Mouse (Mus musculus) intestine, postnatal 0 days (tissue): ENCODE data around the gene Gm29094. TPM values are rescaled to one million over a fixed set of nuclear protein-coding genes. Genes with fewer than 3 reads are reported as not detected.
"Not testable (repeated sequence)": the region's sequence is repeated elsewhere in the genome, so short reads cannot be mapped to it uniquely, and the experiment has no call there.

Experiments
- ATAC-seq: fragments of 200-750 bp; cut with Nextera tagmentation; 2 replicates; pipeline ENCODE4 v1.8.0; 2017; ENCODE audit warnings: mild to moderate bottlenecking, moderate TSS enrichment, moderate library complexity
- H3K27ac ChIP-seq: fragments of 300-500 bp; sonication (generic); 2 replicates; pipeline ENCODE4 v1.5.1; 2014; ENCODE audit warnings: mild to moderate bottlenecking, low read depth, low read length, moderate library complexity
- H3K27me3 ChIP-seq: fragments of 300-500 bp; sonication (generic); replicated peaks from 2 replicates; pipeline ENCODE4 v1.6.1; 2014; ENCODE audit warnings: low read length, mixed read lengths; ENCODE audit not compliant: control insufficient read depth, insufficient read depth
- H3K36me3 ChIP-seq: fragments of 300-500 bp; sonication (generic); 2 replicates; pipeline ENCODE4 v1.6.1; 2014; ENCODE audit warnings: mild to moderate bottlenecking, moderate library complexity; ENCODE audit not compliant: control insufficient read depth, insufficient read depth
- H3K4me1 ChIP-seq: fragments of 300-500 bp; sonication (generic); replicated peaks from 2 replicates; pipeline ENCODE4 v1.6.1; 2014; ENCODE audit warnings: antibody characterized with exemption, low read length, mixed read lengths; ENCODE audit not compliant: control insufficient read depth, insufficient read depth
- H3K4me2 ChIP-seq: fragments of 300-500 bp; sonication (generic); replicated peaks from 2 replicates; pipeline ENCODE4 v1.6.1; 2014; ENCODE audit warnings: low read depth, mild to moderate bottlenecking, moderate library complexity
- H3K4me3 ChIP-seq: fragments of 300-500 bp; sonication (generic); 2 replicates; pipeline ENCODE4 v1.5.1; 2014; ENCODE audit warnings: low read depth, low read length
- H3K9ac ChIP-seq: fragments of 300-500 bp; sonication (generic); 2 replicates; pipeline ENCODE4 v1.6.1; 2014; ENCODE audit warnings: mild to moderate bottlenecking, low read depth, low read length
- H3K9me3 ChIP-seq: fragments of 300-500 bp; sonication (generic); 2 replicates; pipeline ENCODE4 v1.6.1; 2016; ENCODE audit warnings: mixed run types; ENCODE audit not compliant: control insufficient read depth
- CTCF ChIP-seq: sonication (generic); IDR thresholded peaks from 2 replicates; pipeline ENCODE4 v1.5.1; 2016; ENCODE audit warnings: low read depth, mild to moderate bottlenecking, control low read depth, antibody characterized with exemption, moderate library complexity
- WGBS: fragments of 180-500 bp; shearing (Covaris S2); extraction: QIAGEN DNeasy Blood & Tissue Kit; methylation state at CpG from one replicate; pipeline ENCODE4 v1.1.7; 2014; 5-methylcytosine and 5-hydroxymethylcytosine counted together
- polyA plus RNA-seq: library from polyadenylated mRNA; unstranded; fragments of >200 nt; fragmentation: Nextera tagmentation; extraction: Ambion mirVana; gene quantifications from 2 replicates; pipeline ENCODE4 v1.2.1, GENCODE M21; 2015

Gm29094 gene
- polyA plus RNA-seq, 1 experiment from 2014 or later: 0.69 TPM

DNA sequence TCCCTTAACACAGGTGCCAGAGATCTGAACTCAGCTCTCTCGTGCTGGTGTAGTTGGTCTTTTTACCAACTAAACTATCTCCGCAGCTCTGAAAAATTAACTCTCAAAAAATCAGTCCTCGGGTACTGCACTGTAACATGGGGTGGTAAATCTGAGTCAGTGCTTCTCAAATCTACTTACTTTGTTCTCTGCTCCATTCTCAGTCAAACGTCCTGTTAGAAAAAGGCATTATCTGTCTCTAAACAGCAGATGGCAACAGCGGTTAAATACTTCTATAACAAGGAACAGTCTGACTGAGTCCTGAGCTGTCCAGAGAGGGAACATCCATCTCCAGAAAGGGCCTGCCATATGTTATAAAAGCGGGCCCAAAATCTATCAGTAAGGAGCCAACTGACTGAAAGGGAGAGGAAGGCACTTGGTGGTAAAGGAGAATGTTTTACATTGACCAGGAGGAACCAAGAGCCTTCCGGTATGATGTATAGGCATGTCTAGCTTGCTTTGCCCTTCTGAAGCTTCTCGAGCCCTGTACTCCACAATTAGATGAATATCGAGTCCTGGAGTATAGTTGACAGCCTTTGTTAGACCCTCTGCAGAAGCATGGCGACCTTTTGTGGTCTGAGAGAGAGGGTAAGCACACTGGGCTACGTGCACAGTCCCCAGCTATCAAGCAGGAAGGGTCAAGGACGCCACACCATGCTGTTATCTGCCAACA is 11.3 kb downstream of the Gm29094 start, which contains the start of gene Mthfs:
Mthfs (plus strand) TSS at position 324 of the 712 bp plus-strand sequence.
- WGBS: 21% methylated on average over 9 of the region's 12 CpGs

DNA sequence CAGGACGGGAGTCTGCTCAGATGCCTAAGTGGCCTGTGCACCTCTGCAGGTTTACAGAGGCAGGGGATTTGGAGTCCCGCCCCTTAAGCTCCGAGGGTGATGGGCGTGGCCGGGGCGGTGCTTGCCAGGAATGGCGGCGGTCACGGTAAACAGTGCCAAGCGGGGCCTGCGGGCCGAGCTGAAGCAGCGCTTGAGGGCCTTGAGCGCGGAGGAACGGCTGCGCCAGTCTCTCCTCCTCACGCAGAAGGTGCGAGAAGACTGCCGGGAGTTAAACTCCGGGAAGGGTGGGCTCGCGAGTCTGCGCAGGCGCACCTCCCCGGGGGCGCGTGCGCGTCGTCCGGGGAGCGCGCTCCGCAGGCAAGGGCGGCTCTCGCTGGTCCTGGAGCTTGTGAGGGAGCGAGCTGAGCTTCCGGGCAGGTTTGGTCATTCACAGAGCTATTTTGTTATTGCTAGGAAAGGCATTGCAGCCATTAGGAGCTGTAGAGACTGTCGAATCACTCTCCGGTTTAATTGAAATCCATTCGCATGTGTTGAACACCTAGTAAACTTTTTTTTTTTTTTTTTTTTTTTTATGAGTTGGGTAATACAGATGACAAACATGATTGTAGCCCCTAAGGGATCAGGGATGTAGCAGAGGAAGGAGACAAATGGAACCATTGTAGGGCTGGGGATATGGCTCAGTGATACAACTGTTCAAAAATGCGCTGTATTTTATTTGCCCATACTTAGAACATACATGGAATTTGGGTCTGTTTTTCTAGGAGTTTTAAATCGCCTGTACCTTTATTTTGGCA is 12.1 kb downstream of the Gm29094 start:
- H3K27ac ChIP-seq: not testable (repeated sequence)

More for the DNA sequence above, 11.3 kb downstream of the Gm29094 start, which contains the start of gene Mthfs:
- not testable (repeated sequence) for H3K9me3 ChIP-seq, H3K36me3 ChIP-seq, H3K9ac ChIP-seq, H3K27ac ChIP-seq, H3K4me1 ChIP-seq, H3K27me3 ChIP-seq
- peak within 1 kb of the TSS; percentile 27 for H3K4me3 ChIP-seq
- TF ChIP-seq CTCF: peak; percentile 52
- peak within 1 kb of the TSS; percentile 63 for H3K4me2 ChIP-seq
- ATAC-seq: peak; percentile 64

DNA sequence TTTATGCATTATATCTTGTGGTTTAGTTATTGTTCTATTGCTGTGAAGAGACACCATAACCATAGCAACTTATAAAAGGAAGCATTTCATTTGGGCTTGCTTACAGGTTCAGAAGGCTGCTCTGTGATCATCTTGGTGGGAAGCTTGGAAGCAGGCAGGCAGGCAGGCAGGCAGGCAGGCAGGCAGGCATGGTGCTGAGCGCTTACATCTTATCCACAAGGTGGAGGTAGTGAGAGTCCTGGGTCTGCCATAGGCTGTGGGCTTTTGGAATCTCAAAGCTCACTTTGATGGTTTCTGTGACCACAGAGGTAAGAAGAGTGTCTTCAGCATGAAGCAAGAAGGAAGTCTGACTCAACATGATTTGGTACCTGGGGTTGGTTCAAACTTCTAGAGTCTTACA is 13.2 kb downstream of the Gm29094 start:
- H3K27me3 ChIP-seq, H3K4me2 ChIP-seq, H3K27ac ChIP-seq, H3K36me3 ChIP-seq, ATAC-seq, H3K9me3 ChIP-seq, H3K4me3 ChIP-seq, H3K9ac ChIP-seq, H3K4me1 ChIP-seq: not testable (repeated sequence)
- 52% methylated on average over 1 of the region's 1 CpGs for WGBS
- TF ChIP-seq CTCF: peak; percentile 45

More for the DNA sequence above, 12.1 kb downstream of the Gm29094 start:
- Histone ChIP-seq H3K4me2 (peak overlapping the region; percentile 54), H3K4me3 (peak overlapping the region; percentile 27)
- WGBS: 3% methylated on average over 14 of the region's 44 CpGs
- not testable (repeated sequence) for H3K9ac ChIP-seq, H3K36me3 ChIP-seq, H3K27me3 ChIP-seq, H3K4me1 ChIP-seq, H3K9me3 ChIP-seq
- ATAC-seq: peak; percentile 95

DNA sequence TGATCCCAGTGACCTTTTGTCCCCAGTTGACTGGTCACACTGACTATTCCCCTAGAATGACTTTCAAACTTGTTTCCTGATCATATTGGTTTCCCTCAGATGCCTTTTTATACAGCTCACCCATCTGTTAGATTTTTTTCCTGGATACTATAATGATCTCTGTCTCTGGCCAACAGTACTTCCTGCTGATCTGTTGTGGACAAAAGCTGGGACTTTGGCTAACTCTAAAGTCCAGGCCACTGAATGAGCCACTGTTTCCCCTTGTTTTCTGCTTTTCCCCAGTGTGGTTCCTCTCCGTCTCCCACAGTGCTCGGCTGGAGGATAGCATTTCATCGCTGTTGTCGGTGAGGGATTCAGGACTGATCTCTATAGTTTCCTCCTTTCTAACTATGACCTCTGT is 19.0 kb downstream of the Gm29094 start:
- H3K9me3 ChIP-seq, H3K4me2 ChIP-seq, H3K4me1 ChIP-seq, H3K9ac ChIP-seq, H3K36me3 ChIP-seq, H3K27me3 ChIP-seq, H3K4me3 ChIP-seq, H3K27ac ChIP-seq: not testable (repeated sequence)
- WGBS: 91% methylated on average over 4 of the region's 4 CpGs
- peak; percentile 45; the same call in 1 of the 2 replicates for ATAC-seq

DNA sequence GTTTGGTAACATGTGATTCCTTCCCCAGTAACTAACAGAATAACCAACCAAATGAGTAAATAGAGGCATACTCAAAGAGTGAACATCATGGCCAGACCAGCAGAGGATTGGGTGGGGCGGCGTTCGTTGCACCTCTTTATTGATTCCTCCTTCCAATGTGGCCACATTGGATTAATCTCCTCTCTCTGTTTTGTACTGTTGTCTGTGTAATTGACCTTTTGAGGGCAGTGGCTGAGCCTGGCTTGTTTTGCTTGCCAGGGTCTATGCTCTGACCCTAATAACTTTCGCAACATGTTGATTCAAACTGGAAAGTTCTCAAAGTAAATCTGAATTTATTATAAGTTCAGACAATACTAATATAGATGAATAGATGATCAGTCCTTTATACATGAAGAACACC is 20.5 kb downstream of the Gm29094 start:
- not testable (repeated sequence) for ATAC-seq, H3K9ac ChIP-seq, H3K4me2 ChIP-seq, H3K9me3 ChIP-seq, H3K36me3 ChIP-seq, H3K4me3 ChIP-seq, H3K4me1 ChIP-seq, H3K27ac ChIP-seq, H3K27me3 ChIP-seq
- WGBS: 94% methylated on average over 3 of the region's 4 CpGs

DNA sequence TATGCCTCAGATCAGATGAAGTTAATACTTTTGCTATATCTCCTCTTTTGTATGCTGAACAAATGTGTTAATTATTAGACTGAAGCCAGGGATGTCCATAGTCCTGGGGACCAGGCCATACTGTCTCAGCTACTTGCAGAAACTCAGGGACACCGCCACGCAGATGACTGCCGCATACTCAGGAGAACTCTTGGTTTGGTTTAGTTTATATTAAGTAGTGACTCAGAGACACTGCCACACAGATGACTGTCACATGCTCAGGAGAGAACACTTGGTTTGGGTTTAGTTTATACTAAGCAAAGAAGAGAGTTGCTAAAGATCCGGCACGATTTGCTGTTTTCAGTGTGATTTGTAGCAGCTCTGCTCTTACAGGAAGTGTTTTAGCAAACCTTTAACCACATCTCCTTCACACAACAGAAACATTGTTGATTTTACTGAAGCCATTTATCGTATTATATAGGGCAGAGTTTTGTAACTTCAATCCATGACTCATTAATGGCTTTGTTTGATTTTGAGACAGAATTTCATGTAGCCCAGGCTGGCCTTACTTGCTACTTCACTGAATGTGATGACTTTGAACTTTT is 21.6 kb downstream of the Gm29094 start:
- 64% methylated on average over 6 of the region's 6 CpGs for WGBS
- not testable (repeated sequence) for H3K9ac ChIP-seq, H3K27ac ChIP-seq, H3K4me3 ChIP-seq, ATAC-seq, H3K9me3 ChIP-seq, H3K36me3 ChIP-seq, H3K4me1 ChIP-seq, H3K27me3 ChIP-seq, H3K4me2 ChIP-seq
